Mouse (Mus musculus) kidney, adult 2 months (tissue): ENCODE measurements at regions not wholly inside any gene's neighbourhood (a gene's known extent, or its start where the extent isn't known, plus 50 kb on each side); places are given as distances from the start of the nearest gene placed in this dataset.

ENCODE experiments used
- CTCF ChIP-seq: fragments of 200-500 bp; conservative IDR thresholded peaks from 2 replicates; pipeline ENCODE4 v1.5.1; 2011; ENCODE audit warnings: low read depth, mild to moderate bottlenecking, control low read depth, low read length, moderate library complexity, mixed read lengths; ENCODE audit not compliant: insufficient read depth, insufficient read length
- POLR2A ChIP-seq: fragments of 200-500 bp; IDR thresholded peaks from one replicate; pipeline ENCODE4 v1.6.1; 2011; ENCODE audit warnings: low read depth, low read length, control low read depth

GRCm38 (mm10) chr3:34837644-34838332, 187.6 kb downstream of the Sox2 start:
- TF ChIP-seq CTCF = no peak
- TF ChIP-seq POLR2A = no peak
